Mouse (Mus musculus): Measurements from ENCODE around the gene Blm. TPM values are rescaled to one million over a fixed set of nuclear protein-coding genes. Genes with fewer than 3 reads are reported as not detected.

The Blm gene
- polyA plus RNA-seq, 1 experiment from 2014 or later: 3.2 TPM

DNA sequence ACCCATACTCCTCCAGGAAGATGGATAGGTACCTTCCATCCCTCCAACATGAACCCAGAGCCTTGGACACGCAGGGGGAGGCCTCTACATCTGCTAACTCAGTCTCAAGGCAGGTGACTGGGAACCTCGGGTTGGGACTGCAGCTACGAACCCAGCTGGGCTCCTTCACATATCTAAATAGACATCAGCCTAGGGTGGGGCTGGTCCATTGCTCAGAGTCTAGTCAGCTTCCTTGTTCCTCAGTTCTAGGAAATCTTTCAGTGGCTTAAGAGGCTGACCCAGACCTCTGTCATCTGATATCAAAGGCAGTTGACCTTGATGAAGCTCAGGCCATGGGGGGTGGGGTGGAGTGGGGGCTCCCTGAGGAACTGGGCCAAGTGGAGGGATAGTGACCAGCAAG, 115.6 kb downstream of the Blm start:
- H3K4me2 ChIP-seq (replicated peaks; ENCODE audit: low read depth): no peak overlapping the region
- no peak for TF ChIP-seq CTCF (IDR thresholded peaks at IDR 0.05; ENCODE audit: low read depth)
- no peak for TF ChIP-seq EP300 (optimal IDR thresholded peaks at IDR 0.05)
- WGBS: 48% methylated on average over 3 of the region's 3 CpGs
- H3K4me3 ChIP-seq (ENCODE audit: low read depth, low read length): no peak overlapping the region
- ATAC-seq (ENCODE audit: low FRiP score, low TSS enrichment): peak; percentile 71
- no peak overlapping the region for H3K9ac ChIP-seq (ENCODE audit: low read length)
- H3K4me1 ChIP-seq (replicated peaks; ENCODE audit: control insufficient read depth, insufficient read depth): no peaks in the 10 kb centered on the region
- no peak overlapping the region; the same call in 1 of the 2 replicates for H3K27ac ChIP-seq (replicated peaks)
- no peaks in the 10 kb centered on the region for H3K9me3 ChIP-seq (ENCODE audit: control insufficient read depth, low read length)
- H3K27me3 ChIP-seq (ENCODE audit: control insufficient read depth, insufficient read depth, low read length): no peaks in the 10 kb centered on the region
- DNase-seq (ENCODE audit: low spot score): no peak
- H3K36me3 ChIP-seq (ENCODE audit: control insufficient read depth, insufficient read depth, low read length): no peaks in the 10 kb centered on the region

DNA sequence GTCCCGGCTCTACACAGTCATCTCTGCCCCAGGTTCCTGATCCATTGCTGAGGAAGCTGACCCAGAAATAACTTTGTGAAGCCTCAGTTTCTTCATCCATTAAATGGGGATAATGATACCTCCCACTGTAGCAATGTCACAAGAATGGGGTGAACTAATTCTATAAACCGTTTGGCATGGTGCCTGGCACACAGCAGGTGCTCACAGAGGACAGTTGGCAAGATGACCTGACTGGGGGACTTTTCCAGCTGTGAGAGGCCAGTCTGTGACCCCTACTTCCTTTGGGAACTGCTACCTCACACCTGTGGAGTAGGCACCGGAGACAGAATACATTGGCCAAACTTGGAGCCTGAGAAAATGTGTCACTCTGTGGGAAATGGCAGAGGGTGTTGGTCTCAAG, 116.9 kb downstream of the Blm start:
- Histone ChIP-seq H3K4me3 (ENCODE audit: low read depth, low read length) (no peak overlapping the region), H3K9me3 (ENCODE audit: control insufficient read depth, low read length) (no peaks in the 10 kb centered on the region), H3K4me2 (replicated peaks; ENCODE audit: low read depth) (no peak overlapping the region), H3K36me3 (ENCODE audit: control insufficient read depth, insufficient read depth, low read length) (no peaks in the 10 kb centered on the region), H3K9ac (ENCODE audit: low read length) (no peak overlapping the region), H3K27me3 (ENCODE audit: control insufficient read depth, insufficient read depth, low read length) (no peaks in the 10 kb centered on the region), H3K27ac (replicated peaks) (no peak overlapping the region), H3K4me1 (replicated peaks; ENCODE audit: control insufficient read depth, insufficient read depth) (no peaks in the 10 kb centered on the region)
- WGBS: 84% methylated on average over 3 of the region's 3 CpGs
- no peak for TF ChIP-seq CTCF (IDR thresholded peaks at IDR 0.05; ENCODE audit: low read depth)
- TF ChIP-seq EP300 (optimal IDR thresholded peaks at IDR 0.05): no peak
- ATAC-seq (ENCODE audit: low FRiP score, low TSS enrichment): no peak
- no peak for DNase-seq (ENCODE audit: low spot score)

DNA sequence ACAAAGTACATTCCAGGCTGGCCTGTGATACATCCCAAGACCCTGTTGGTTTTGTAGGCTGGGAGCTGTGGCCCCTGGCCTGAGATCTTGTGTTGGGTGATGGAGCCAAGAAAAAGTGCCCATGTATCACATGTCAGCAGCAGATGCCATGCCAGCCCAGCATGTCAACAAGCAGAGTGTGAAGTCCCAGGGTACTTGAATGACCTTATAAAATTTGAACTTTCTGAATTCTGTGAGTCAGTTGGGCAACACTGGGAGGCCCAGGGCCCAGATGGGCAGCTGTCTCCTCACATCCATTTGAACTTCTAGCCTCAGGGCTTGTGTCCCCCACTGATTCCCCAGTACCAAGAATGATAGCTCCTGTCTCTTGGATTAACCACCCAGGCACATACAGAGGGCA, 117.3 kb downstream of the Blm start:
- no peak overlapping the region for H3K27ac ChIP-seq (replicated peaks)
- ATAC-seq (ENCODE audit: low FRiP score, low TSS enrichment) (no peak), DNase-seq (ENCODE audit: low spot score) (no peak)
- H3K4me3 ChIP-seq (ENCODE audit: low read depth, low read length): no peak overlapping the region
- no peaks in the 10 kb centered on the region for H3K4me1 ChIP-seq (replicated peaks; ENCODE audit: control insufficient read depth, insufficient read depth)
- H3K36me3 ChIP-seq (ENCODE audit: control insufficient read depth, insufficient read depth, low read length): no peaks in the 10 kb centered on the region
- H3K4me2 ChIP-seq (replicated peaks; ENCODE audit: low read depth): no peak overlapping the region
- no peaks in the 10 kb centered on the region for H3K27me3 ChIP-seq (ENCODE audit: control insufficient read depth, insufficient read depth, low read length)
- TF ChIP-seq CTCF (IDR thresholded peaks at IDR 0.05; ENCODE audit: low read depth) (no peak), EP300 (optimal IDR thresholded peaks at IDR 0.05) (no peak)
- H3K9me3 ChIP-seq (ENCODE audit: control insufficient read depth, low read length): no peaks in the 10 kb centered on the region
- H3K9ac ChIP-seq (ENCODE audit: low read length): no peak overlapping the region

DNA sequence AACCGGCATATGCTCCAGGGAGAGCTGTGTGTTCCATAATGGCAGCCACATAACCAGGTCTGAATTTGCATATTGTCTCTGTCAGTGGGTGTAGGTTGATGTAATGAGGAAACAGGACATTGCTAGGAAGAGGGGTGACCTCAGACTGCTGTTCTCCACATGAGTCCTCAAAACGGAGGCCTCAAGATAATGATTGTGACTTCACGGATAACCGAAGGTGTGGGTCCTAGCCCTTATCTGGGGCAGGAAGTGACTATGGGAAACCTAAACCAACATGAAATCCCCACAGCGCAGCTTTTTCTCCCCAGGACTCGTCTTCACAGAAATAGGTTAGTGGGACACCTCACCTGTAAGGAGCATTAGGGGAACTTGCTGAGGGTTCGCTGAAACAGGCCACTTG, 118.0 kb downstream of the Blm start:
- no peak overlapping the region for H3K4me2 ChIP-seq (replicated peaks; ENCODE audit: low read depth)
- no peak for TF ChIP-seq EP300 (optimal IDR thresholded peaks at IDR 0.05)
- no peak for TF ChIP-seq CTCF (IDR thresholded peaks at IDR 0.05; ENCODE audit: low read depth)
- ATAC-seq (ENCODE audit: low FRiP score, low TSS enrichment) (no peak), DNase-seq (ENCODE audit: low spot score) (no peak)
- no peak overlapping the region for H3K9ac ChIP-seq (ENCODE audit: low read length)
- WGBS: 79% methylated on average over 7 of the region's 7 CpGs
- no peaks in the 10 kb centered on the region for H3K9me3 ChIP-seq (ENCODE audit: control insufficient read depth, low read length)
- no peak overlapping the region for H3K4me3 ChIP-seq (ENCODE audit: low read depth, low read length)
- H3K27me3 ChIP-seq (ENCODE audit: control insufficient read depth, insufficient read depth, low read length): no peaks in the 10 kb centered on the region
- H3K27ac ChIP-seq (replicated peaks): no peak overlapping the region
- H3K36me3 ChIP-seq (ENCODE audit: control insufficient read depth, insufficient read depth, low read length): no peaks in the 10 kb centered on the region
- no peaks in the 10 kb centered on the region for H3K4me1 ChIP-seq (replicated peaks; ENCODE audit: control insufficient read depth, insufficient read depth)

DNA sequence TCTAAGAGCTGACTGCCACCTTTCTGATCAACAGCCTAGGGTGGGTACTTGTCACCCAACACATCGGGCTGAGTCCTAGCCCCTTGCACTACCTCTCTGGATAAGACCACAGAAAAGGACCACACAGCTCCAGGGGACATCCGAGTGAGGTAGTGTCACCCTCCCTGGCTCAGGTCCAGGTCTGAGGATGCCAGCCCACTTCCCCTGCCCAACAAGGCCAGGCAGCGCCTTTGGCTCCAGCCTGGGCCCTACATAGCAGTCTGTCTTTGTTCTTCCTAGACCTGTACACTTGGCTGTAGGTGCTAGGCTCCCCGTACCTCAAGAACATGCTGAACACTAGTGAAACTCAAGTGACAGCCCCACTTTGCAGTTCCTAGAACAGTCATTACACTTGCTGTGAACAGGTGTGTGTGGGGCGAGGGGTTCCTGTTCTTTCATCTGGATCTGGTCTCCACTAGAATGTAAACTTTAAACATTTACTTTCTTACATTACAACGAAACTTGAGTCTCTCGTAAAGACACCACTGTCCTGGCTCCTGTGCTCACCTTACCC, 120.5 kb downstream of the Blm start:
- no peak overlapping the region for H3K27ac ChIP-seq (replicated peaks)
- 68% methylated on average over 7 of the region's 7 CpGs for WGBS

DNA sequence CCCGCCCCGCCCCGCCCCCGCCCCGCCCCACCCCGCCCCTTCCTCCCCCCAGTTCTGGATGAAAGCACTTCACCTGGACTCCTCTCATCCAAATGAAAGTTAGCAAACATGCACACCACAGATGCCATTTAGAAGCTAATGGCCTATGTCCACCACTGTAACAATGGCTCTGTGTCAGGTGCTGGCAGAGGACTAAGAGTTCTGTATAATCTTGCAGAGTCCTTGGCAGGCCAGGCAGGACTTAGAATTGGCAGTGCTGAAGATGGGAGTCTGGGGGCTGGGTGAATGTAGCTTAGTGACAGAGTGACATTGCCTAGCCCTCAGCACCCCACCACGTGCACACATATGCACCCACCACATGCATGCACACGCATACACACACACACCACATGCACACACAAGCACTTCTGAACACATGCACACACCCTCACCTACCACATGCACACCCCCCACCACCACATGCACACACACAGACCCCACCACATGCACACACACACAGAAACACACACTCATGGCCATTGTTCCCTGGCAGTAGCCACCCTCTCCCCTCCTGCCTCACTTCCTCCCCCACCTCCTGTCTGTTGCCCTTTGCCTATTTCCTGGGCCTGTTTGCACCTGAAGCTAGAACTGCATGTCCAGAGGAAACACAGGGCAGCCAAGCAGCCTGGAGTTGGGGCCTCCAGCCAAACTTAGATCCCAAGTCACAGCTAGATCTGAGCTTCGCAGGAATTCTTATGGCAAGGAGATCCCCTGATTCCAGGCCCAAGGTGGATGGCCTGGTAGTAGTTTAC, 121.2 kb downstream of the Blm start:
- Histone ChIP-seq H3K4me2 (replicated peaks; ENCODE audit: low read depth) (no peak overlapping the region), H3K36me3 (ENCODE audit: control insufficient read depth, insufficient read depth, low read length) (no peaks in the 10 kb centered on the region), H3K4me3 (ENCODE audit: low read depth, low read length) (no peak overlapping the region), H3K4me1 (replicated peaks; ENCODE audit: control insufficient read depth, insufficient read depth) (no peaks in the 10 kb centered on the region), H3K27me3 (ENCODE audit: control insufficient read depth, insufficient read depth, low read length) (no peaks in the 10 kb centered on the region), H3K27ac (replicated peaks) (no peak overlapping the region), H3K9ac (ENCODE audit: low read length) (no peak overlapping the region), H3K9me3 (ENCODE audit: control insufficient read depth, low read length) (no peaks in the 10 kb centered on the region)
- no peak for TF ChIP-seq EP300 (optimal IDR thresholded peaks at IDR 0.05)
- no peak for TF ChIP-seq CTCF (IDR thresholded peaks at IDR 0.05; ENCODE audit: low read depth)
- ATAC-seq (ENCODE audit: low FRiP score, low TSS enrichment): 0 out of 2 replicates have a peak, but pooled peaks have one; percentile 4
- WGBS: 70% methylated on average over 9 of the region's 9 CpGs
- DNase-seq (ENCODE audit: low spot score): no peak

More for the DNA sequence above, 120.5 kb downstream of the Blm start:
- H3K4me3 ChIP-seq (ENCODE audit: low read depth, low read length): no peak overlapping the region
- DNase-seq (ENCODE audit: low spot score): no peak
- no peaks in the 10 kb centered on the region for H3K4me1 ChIP-seq (replicated peaks; ENCODE audit: control insufficient read depth, insufficient read depth)
- no peaks in the 10 kb centered on the region for H3K27me3 ChIP-seq (ENCODE audit: control insufficient read depth, insufficient read depth, low read length)
- H3K4me2 ChIP-seq (replicated peaks; ENCODE audit: low read depth): no peak overlapping the region
- H3K9me3 ChIP-seq (ENCODE audit: control insufficient read depth, low read length): no peaks in the 10 kb centered on the region
- ATAC-seq (ENCODE audit: low FRiP score, low TSS enrichment): no peak
- H3K9ac ChIP-seq (ENCODE audit: low read length): no peak overlapping the region
- no peaks in the 10 kb centered on the region for H3K36me3 ChIP-seq (ENCODE audit: control insufficient read depth, insufficient read depth, low read length)
- no peak for TF ChIP-seq CTCF (IDR thresholded peaks at IDR 0.05; ENCODE audit: low read depth)
- no peak for TF ChIP-seq EP300 (optimal IDR thresholded peaks at IDR 0.05)

Data from stomach, postnatal 0 days (tissue).